Mouse (Mus musculus): Measurements from ENCODE around the gene Serpinh1. TPM values are rescaled to one million over a fixed set of nuclear protein-coding genes. Genes with fewer than 3 reads are reported as not detected.

The Serpinh1 gene
- total and polyA plus RNA-seq, 2 experiments: 11.7 to 16.2 TPM

GRCm38 (mm10) chr7:99348883-99349282, 4.2 kb downstream of the Serpinh1 start:
- Histone ChIP-seq H3K79me2 (ENCODE audit: control insufficient read depth, insufficient read depth, low read length) (no peaks in the 10 kb centered on the region), H3K27me3 (ENCODE audit: control insufficient read depth, insufficient read depth, low read length) (no peaks in the 10 kb centered on the region), H3K27ac (replicated peaks; ENCODE audit: insufficient read depth, low read depth, low read length) (no peak overlapping the region), H3K36me3 (ENCODE audit: control insufficient read depth, insufficient read depth, low read length) (no peaks in the 10 kb centered on the region; the same call in 1 of the 2 replicates), H3K4me1 (ENCODE audit: control insufficient read depth, insufficient read depth, low read length) (no peaks in the 10 kb centered on the region), H3K9ac (ENCODE audit: low read depth, low read length) (no peak overlapping the region), H3K4me3 (ENCODE audit: insufficient read depth, low read depth, low read length) (no peak overlapping the region)
- WGBS: 94% methylated on average over 26 of the region's 26 CpGs
- TF ChIP-seq CTCF (IDR thresholded peaks at IDR 0.05; ENCODE audit: low read depth, low read length): no peak
- TF ChIP-seq POLR2A (IDR thresholded peaks at IDR 0.05; ENCODE audit: extremely low read depth, insufficient read depth, low read length): no peak
- no peak for DNase-seq (ENCODE audit: extremely low read depth, low read depth, low spot score)

- no peak overlapping the region for H3K27ac ChIP-seq (replicated peaks; ENCODE audit: insufficient read depth, low read depth, low read length)
- H3K79me2 ChIP-seq (ENCODE audit: control insufficient read depth, insufficient read depth, low read length): no peaks in the 10 kb centered on the region
- H3K4me3 ChIP-seq (ENCODE audit: insufficient read depth, low read depth, low read length): no peak overlapping the region
- 93% methylated on average over 10 of the region's 10 CpGs for whole genome bisulfite sequencing
- DNase-seq (ENCODE audit: extremely low read depth, low read depth, low spot score): no peak
- H3K9ac ChIP-seq (ENCODE audit: low read depth, low read length): no peak overlapping the region
- TF ChIP-seq POLR2A (IDR thresholded peaks at IDR 0.05; ENCODE audit: extremely low read depth, insufficient read depth, low read length) (no peak), CTCF (IDR thresholded peaks at IDR 0.05; ENCODE audit: low read depth, low read length) (no peak)
- H3K4me1 ChIP-seq (ENCODE audit: control insufficient read depth, insufficient read depth, low read length): no peaks in the 10 kb centered on the region
- H3K27me3 ChIP-seq (ENCODE audit: control insufficient read depth, insufficient read depth, low read length): no peaks in the 10 kb centered on the region
- no peaks in the 10 kb centered on the region; the same call in 1 of the 2 replicates for H3K36me3 ChIP-seq (ENCODE audit: control insufficient read depth, insufficient read depth, low read length)
Measured at GRCm38 (mm10) chr7:99347268-99347667, 5.8 kb downstream of the Serpinh1 start.

GRCm38 (mm10) chr7:99343577-99343976, 9.5 kb downstream of the Serpinh1 start:
- H3K4me1 ChIP-seq (ENCODE audit: control insufficient read depth, insufficient read depth, low read length): no peaks in the 10 kb centered on the region
- no peaks in the 10 kb centered on the region; the same call in 1 of the 2 replicates for H3K36me3 ChIP-seq (ENCODE audit: control insufficient read depth, insufficient read depth, low read length)
- no peaks in the 10 kb centered on the region for H3K79me2 ChIP-seq (ENCODE audit: control insufficient read depth, insufficient read depth, low read length)
- TF ChIP-seq CTCF (IDR thresholded peaks at IDR 0.05; ENCODE audit: low read depth, low read length) (no peak), POLR2A (IDR thresholded peaks at IDR 0.05; ENCODE audit: extremely low read depth, insufficient read depth, low read length) (no peak)
- H3K27ac ChIP-seq (replicated peaks; ENCODE audit: insufficient read depth, low read depth, low read length): no peak overlapping the region
- WGBS: 87% methylated on average over 4 of the region's 4 CpGs
- DNase-seq (ENCODE audit: extremely low read depth, low read depth, low spot score): no peak
- no peak overlapping the region for H3K4me3 ChIP-seq (ENCODE audit: insufficient read depth, low read depth, low read length)
- H3K27me3 ChIP-seq (ENCODE audit: control insufficient read depth, insufficient read depth, low read length): no peaks in the 10 kb centered on the region
- H3K9ac ChIP-seq (ENCODE audit: low read depth, low read length): no peak overlapping the region

- no peaks in the 10 kb centered on the region for H3K79me2 ChIP-seq (ENCODE audit: control insufficient read depth, insufficient read depth, low read length)
- H3K36me3 ChIP-seq (ENCODE audit: control insufficient read depth, insufficient read depth, low read length): no peaks in the 10 kb centered on the region
- H3K4me1 ChIP-seq (ENCODE audit: control insufficient read depth, insufficient read depth, low read length): no peaks in the 10 kb centered on the region
- no peaks in the 10 kb centered on the region for H3K27me3 ChIP-seq (ENCODE audit: control insufficient read depth, insufficient read depth, low read length)
- H3K27ac ChIP-seq (replicated peaks; ENCODE audit: insufficient read depth, low read depth, low read length): no peak overlapping the region
- DNase-seq (ENCODE audit: extremely low read depth, low read depth, low spot score): no peak
- H3K9ac ChIP-seq (ENCODE audit: low read depth, low read length): no peak overlapping the region
- TF ChIP-seq POLR2A (IDR thresholded peaks at IDR 0.05; ENCODE audit: extremely low read depth, insufficient read depth, low read length) (no peak), CTCF (IDR thresholded peaks at IDR 0.05; ENCODE audit: low read depth, low read length) (no peak)
- 84% methylated on average over 8 of the region's 8 CpGs for WGBS
- H3K4me3 ChIP-seq (ENCODE audit: insufficient read depth, low read depth, low read length): no peak overlapping the region
Measured at GRCm38 (mm10) chr7:99340736-99341135, 12.3 kb downstream of the Serpinh1 start.

GRCm38 (mm10) chr7:99332774-99333480, 20.1 kb downstream of the Serpinh1 start:
- DNase-seq (ENCODE audit: extremely low read depth, low read depth, low spot score): peak; percentile 56
- Histone ChIP-seq H3K36me3 (ENCODE audit: control insufficient read depth, insufficient read depth, low read length) (no peaks in the 10 kb centered on the region), H3K27ac (replicated peaks; ENCODE audit: insufficient read depth, low read depth, low read length) (no peak overlapping the region), H3K9ac (ENCODE audit: low read depth, low read length) (no peak overlapping the region), H3K27me3 (ENCODE audit: control insufficient read depth, insufficient read depth, low read length) (no peaks in the 10 kb centered on the region), H3K79me2 (ENCODE audit: control insufficient read depth, insufficient read depth, low read length) (no peaks in the 10 kb centered on the region), H3K4me3 (ENCODE audit: insufficient read depth, low read depth, low read length) (no peak overlapping the region), H3K4me1 (ENCODE audit: control insufficient read depth, insufficient read depth, low read length) (no peaks in the 10 kb centered on the region)
- TF ChIP-seq CTCF (IDR thresholded peaks at IDR 0.05; ENCODE audit: low read depth, low read length) (peak; percentile 93), POLR2A (IDR thresholded peaks at IDR 0.05; ENCODE audit: extremely low read depth, insufficient read depth, low read length) (no peak)
- WGBS: 47% methylated on average over 12 of the region's 12 CpGs

- Histone ChIP-seq H3K9ac (ENCODE audit: low read depth, low read length) (no peak overlapping the region), H3K27me3 (ENCODE audit: control insufficient read depth, insufficient read depth, low read length) (no peaks in the 10 kb centered on the region), H3K4me1 (ENCODE audit: control insufficient read depth, insufficient read depth, low read length) (no peaks in the 10 kb centered on the region), H3K79me2 (ENCODE audit: control insufficient read depth, insufficient read depth, low read length) (no peaks in the 10 kb centered on the region), H3K4me3 (ENCODE audit: insufficient read depth, low read depth, low read length) (no peak overlapping the region), H3K36me3 (ENCODE audit: control insufficient read depth, insufficient read depth, low read length) (no peaks in the 10 kb centered on the region), H3K27ac (replicated peaks; ENCODE audit: insufficient read depth, low read depth, low read length) (no peak overlapping the region)
- no peak for DNase-seq (ENCODE audit: extremely low read depth, low read depth, low spot score)
- 88% methylated on average over 5 of the region's 5 CpGs for WGBS
- TF ChIP-seq CTCF (IDR thresholded peaks at IDR 0.05; ENCODE audit: low read depth, low read length) (no peak), POLR2A (IDR thresholded peaks at IDR 0.05; ENCODE audit: extremely low read depth, insufficient read depth, low read length) (no peak)
Measured at GRCm38 (mm10) chr7:99330012-99330411, 23.0 kb downstream of the Serpinh1 start.

All from liver, adult 2 months (tissue).